Mouse (Mus musculus) liver, embryonic 14.5 days (tissue): ENCODE results near the gene Ssh3.

Experiments
- CTCF ChIP-seq: IDR thresholded peaks from 2 replicates; pipeline ENCODE4 v1.5.1; 2016; ENCODE audit warnings: antibody characterized with exemption, low read depth, control low read depth
- EP300 ChIP-seq: IDR thresholded peaks from 2 replicates; pipeline ENCODE4 v1.6.1; 2016; ENCODE audit warnings: antibody characterized with exemption, low read depth

- no peak for TF ChIP-seq CTCF
- TF ChIP-seq EP300 = no peak
These were observed 31.3 kb upstream of the Ssh3 start for GRCm38 (mm10) chr19:4300271-4300704.
